8 mouse cellular contexts compared by ENCODE assay signal in the genomic region with DNA sequence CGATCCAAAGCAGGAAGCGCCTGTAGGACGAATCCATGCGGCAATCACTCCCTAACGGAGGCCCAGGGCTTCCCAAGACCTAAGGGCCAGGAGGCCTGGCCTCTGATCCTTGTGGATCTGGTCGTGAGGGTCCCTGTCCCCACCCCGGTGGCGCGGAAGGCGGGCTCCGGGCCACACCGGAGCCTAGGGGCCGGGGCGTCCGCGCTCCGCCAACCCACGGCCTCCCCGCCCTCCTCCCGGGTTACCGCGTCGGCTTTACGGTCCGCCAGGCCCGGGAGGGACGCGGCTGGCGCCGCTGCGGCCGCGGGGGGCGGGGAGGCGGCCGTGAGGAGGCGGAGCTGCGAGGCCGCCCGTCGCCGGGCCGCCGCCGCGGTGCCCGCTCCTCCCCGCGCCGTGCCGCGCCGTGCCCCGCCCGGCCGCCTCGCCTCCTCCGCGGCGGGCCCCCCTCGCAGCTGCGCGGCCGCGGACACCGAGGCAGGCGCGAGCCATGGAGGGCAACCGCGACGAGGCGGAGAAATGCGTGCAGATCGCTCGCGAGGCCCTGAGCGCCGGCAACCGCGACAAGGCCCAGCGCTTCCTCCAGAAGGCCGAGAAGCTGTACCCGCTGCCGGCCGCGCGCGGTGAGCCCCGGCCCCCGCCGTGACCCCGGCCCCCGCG. TPM values are rescaled to one million over a fixed set of nuclear protein-coding genes. Genes with fewer than 3 reads are reported as not detected.
A peak's percentile ranks its signal among the peaks of the same experiment; 100 is the strongest.
DNase-seq lines count a peak whose midpoint lies in the region; ATAC-seq and TF ChIP-seq lines count a peak whose summit lies in the region.

Gene Dnajb14 (plus strand): TSS at position 239 of the 657 bp plus-strand sequence.

- H3K27ac ChIP-seq in forebrain, embryonic 12.5 days = peak within 1 kb of the TSS; percentile 98
- H3K27ac ChIP-seq in heart, embryonic 16.5 days (ENCODE audit: low read length) = peak within 1 kb of the TSS; percentile 99
- H3K27ac ChIP-seq in liver, postnatal 0 days (ENCODE audit: low read depth) = peak within 1 kb of the TSS; percentile 95
- peak within 1 kb of the TSS; percentile 99 for H3K27ac ChIP-seq in neural tube, embryonic 13.5 days (replicated peaks)
- peak within 1 kb of the TSS; percentile 99 for H3K27ac ChIP-seq in stomach, postnatal 0 days (replicated peaks)

- peaks cover 9% of the 10 kb centered on the region for H3K36me3 ChIP-seq in forebrain, embryonic 12.5 days (replicated peaks)
- peaks cover 5% of the 10 kb centered on the region; the same call in 1 of the 2 replicates for H3K36me3 ChIP-seq in heart, embryonic 16.5 days (ENCODE audit: control insufficient read depth, insufficient read depth)
- peaks cover 8% of the 10 kb centered on the region for H3K36me3 ChIP-seq in liver, postnatal 0 days (replicated peaks; ENCODE audit: insufficient read depth, low read length)
- H3K36me3 ChIP-seq in neural tube, embryonic 13.5 days = 0 out of 2 replicates have a peak, but pooled peaks cover 3% of the 10 kb centered on the region
- H3K36me3 ChIP-seq in stomach, postnatal 0 days (ENCODE audit: control insufficient read depth, insufficient read depth, low read length) = no peaks in the 10 kb centered on the region

- peak; percentile 9 to 13 for DNase-seq in CD8-positive naive resting alpha-beta T cell, adult 2 months (ENCODE audit: low read depth in 2 of 2, low spot score in 2 of 2)
- DNase-seq in c-Kit-positive CD71-positive TER-119-negative erythroid progenitor cells, embryonic 14.5 days (ENCODE audit: low read depth) = peak; percentile 39
- DNase-seq in kidney, postnatal 36 days = peak; percentile 53 to 83
- peak; percentile 76 for DNase-seq in liver, postnatal 0 days
- DNase-seq in stomach, postnatal 0 days (ENCODE audit: low spot score) = peak; percentile 73

- no peaks in the 10 kb centered on the region for H3K27me3 ChIP-seq in forebrain, embryonic 12.5 days
- H3K27me3 ChIP-seq in heart, embryonic 16.5 days (ENCODE audit: control insufficient read depth, insufficient read depth, low read length) = no peaks in the 10 kb centered on the region
- H3K27me3 ChIP-seq in liver, postnatal 0 days (ENCODE audit: insufficient read depth, low read length) = no peaks in the 10 kb centered on the region
- no peaks in the 10 kb centered on the region for H3K27me3 ChIP-seq in neural tube, embryonic 13.5 days
- no peaks in the 10 kb centered on the region for H3K27me3 ChIP-seq in stomach, postnatal 0 days (ENCODE audit: control insufficient read depth, insufficient read depth, low read length)

- TF ChIP-seq CTCF in liver, postnatal 0 days (IDR thresholded peaks at IDR 0.05; ENCODE audit: low read depth) = no peak
- TF ChIP-seq CTCF in stomach, postnatal 0 days (IDR thresholded peaks at IDR 0.05; ENCODE audit: low read depth) = no peak

- peak within 1 kb of the TSS; percentile 66 for H3K4me3 ChIP-seq in forebrain, embryonic 12.5 days (replicated peaks)
- H3K4me3 ChIP-seq in heart, embryonic 16.5 days (ENCODE audit: low read length) = peak within 1 kb of the TSS; percentile 98
- H3K4me3 ChIP-seq in liver, postnatal 0 days (ENCODE audit: low read depth, low read length) = peak within 1 kb of the TSS; percentile 73
- peak within 1 kb of the TSS; percentile 90 for H3K4me3 ChIP-seq in neural tube, embryonic 13.5 days
- peak within 1 kb of the TSS; percentile 84 for H3K4me3 ChIP-seq in stomach, postnatal 0 days (ENCODE audit: low read depth, low read length)

- peak within 1 kb of the TSS; percentile 78 for H3K4me2 ChIP-seq in forebrain, embryonic 12.5 days
- H3K4me2 ChIP-seq in heart, embryonic 16.5 days (ENCODE audit: low read depth, low read length) = peak within 1 kb of the TSS; percentile 89
- H3K4me2 ChIP-seq in liver, postnatal 0 days (ENCODE audit: low read depth, low read length) = peak within 1 kb of the TSS; percentile 99
- peak within 1 kb of the TSS; percentile 80 for H3K4me2 ChIP-seq in neural tube, embryonic 13.5 days
- peak within 1 kb of the TSS; percentile 91 for H3K4me2 ChIP-seq in stomach, postnatal 0 days (replicated peaks; ENCODE audit: low read depth)

- peak within 1 kb of the TSS; percentile 91 for H3K9ac ChIP-seq in forebrain, embryonic 12.5 days
- H3K9ac ChIP-seq in heart, embryonic 16.5 days (ENCODE audit: low read length) = peak within 1 kb of the TSS; percentile 100
- peak within 1 kb of the TSS; percentile 94 for H3K9ac ChIP-seq in liver, postnatal 0 days (replicated peaks)
- peak within 1 kb of the TSS; percentile 99 for H3K9ac ChIP-seq in neural tube, embryonic 13.5 days
- peak within 1 kb of the TSS; percentile 99 for H3K9ac ChIP-seq in stomach, postnatal 0 days (ENCODE audit: low read length)

- no peaks in the 10 kb centered on the region for H3K9me3 ChIP-seq in forebrain, embryonic 12.5 days
- H3K9me3 ChIP-seq in heart, embryonic 16.5 days (replicated peaks; ENCODE audit: control insufficient read depth, low read length) = no peaks in the 10 kb centered on the region
- no peaks in the 10 kb centered on the region for H3K9me3 ChIP-seq in liver, postnatal 0 days (ENCODE audit: low read length)
- H3K9me3 ChIP-seq in neural tube, embryonic 13.5 days = no peaks in the 10 kb centered on the region
- H3K9me3 ChIP-seq in stomach, postnatal 0 days (ENCODE audit: control insufficient read depth, low read length) = no peaks in the 10 kb centered on the region

- peak; percentile 36 for ATAC-seq in forebrain, embryonic 12.5 days (ENCODE audit: low FRiP score)
- ATAC-seq in heart, embryonic 16.5 days (replicated peaks; ENCODE audit: extremely low read depth, insufficient read depth, low FRiP score) = peak; percentile 21
- ATAC-seq in liver, postnatal 0 days = peak; percentile 43
- peak; percentile 8; the same call in 1 of the 2 replicates for ATAC-seq in neural tube, embryonic 13.5 days (ENCODE audit: low read depth)
- peak; percentile 56 for ATAC-seq in stomach, postnatal 0 days (ENCODE audit: low FRiP score, low TSS enrichment)

- WGBS in forebrain, embryonic 12.5 days = 1% methylated on average over 58 of the region's 94 CpGs
- WGBS in heart, embryonic 16.5 days = under 1% methylated on average over 91 of the region's 94 CpGs
- under 1% methylated on average over 84 of the region's 94 CpGs for WGBS in liver, postnatal 0 days (ENCODE audit: insufficient replicate concordance)
- WGBS in neural tube, embryonic 13.5 days = under 1% methylated on average over 85 of the region's 94 CpGs
- WGBS in stomach, postnatal 0 days = under 1% methylated on average over 40 of the region's 94 CpGs

- H3K4me1 ChIP-seq in forebrain, embryonic 12.5 days = peaks cover 24% of the 10 kb centered on the region
- peaks cover 18% of the 10 kb centered on the region for H3K4me1 ChIP-seq in heart, embryonic 16.5 days (ENCODE audit: control insufficient read depth, insufficient read depth, low read length)
- H3K4me1 ChIP-seq in liver, postnatal 0 days (ENCODE audit: insufficient read depth) = peaks cover 24% of the 10 kb centered on the region
- H3K4me1 ChIP-seq in neural tube, embryonic 13.5 days (replicated peaks) = peaks cover 34% of the 10 kb centered on the region
- H3K4me1 ChIP-seq in stomach, postnatal 0 days (replicated peaks; ENCODE audit: control insufficient read depth, insufficient read depth) = no peaks in the 10 kb centered on the region; the same call in 1 of the 2 replicates

- TF ChIP-seq EP300 in liver, postnatal 0 days (IDR thresholded peaks at IDR 0.05; ENCODE audit: low read depth) = no peak
- TF ChIP-seq EP300 in stomach, postnatal 0 days (optimal IDR thresholded peaks at IDR 0.05) = no peak

RNA-seq across cellular contexts. Expression of gene Dnajb14, which starts in this region (rescaled TPM):
- 10.9 and 11.2 TPM in 2 replicates for polyA plus RNA-seq in forebrain, embryonic 12.5 days (2016; fragmentation: Nextera tagmentation; extraction: Ambion mirVana)
- 7.3 and 8.1 TPM in 2 replicates for polyA plus RNA-seq in heart, embryonic 16.5 days (2015; fragmentation: Nextera tagmentation; extraction: Ambion mirVana)
- 6.4 and 6.9 TPM in 2 replicates for polyA plus RNA-seq in liver, postnatal 0 days (2015; fragmentation: Nextera tagmentation; extraction: Ambion mirVana)
- polyA plus RNA-seq in neural tube, embryonic 13.5 days (2015; fragmentation: Nextera tagmentation; extraction: Ambion mirVana) = 12.9 and 13.0 TPM in 2 replicates
- polyA plus RNA-seq in stomach, postnatal 0 days (2015; fragmentation: Nextera tagmentation; extraction: Ambion mirVana) = 10.8 and 12.6 TPM in 2 replicates

Comparison
In these comparisons a context has a peak if more than half of its experiments do, and no peak if none do; other contexts are left out.
1. Peak in every context shown above with its lines: DNase-seq, ATAC-seq, H3K4me3 ChIP-seq and H3K27ac ChIP-seq.
2. DNase-seq: peak in every context shown above with its lines; median percentile 76 in liver, postnatal 0 days; 73 in stomach, postnatal 0 days; 68 in kidney, postnatal 36 days; 39 in c-Kit-positive CD71-positive TER-119-negative erythroid progenitor cells, embryonic 14.5 days; 11 in CD8-positive naive resting alpha-beta T cell, adult 2 months.